Mouse (Mus musculus) hindbrain, embryonic 10.5 days (tissue): ENCODE data around the gene Spock1. TPM values are rescaled to one million over a fixed set of nuclear protein-coding genes. Genes with fewer than 3 reads are reported as not detected.

ENCODE experiments used
- DNase-seq: peaks from one replicate; pipeline ENCODE4 v3.0.0-alpha.2; 2017; ENCODE audit warnings: low spot score
- H3K27ac ChIP-seq: fragments of 300-500 bp; sonication (generic); 2 replicates; pipeline ENCODE4 v1.5.1; 2016; ENCODE audit warnings: mild to moderate bottlenecking, moderate library complexity
- H3K27me3 ChIP-seq: fragments of 300-500 bp; sonication (generic); 2 replicates; pipeline ENCODE4 v1.6.1; 2016; ENCODE audit warnings: mild to moderate bottlenecking; ENCODE audit not compliant: poor library complexity, insufficient read depth, severe bottlenecking
- H3K36me3 ChIP-seq: fragments of 300-500 bp; sonication (generic); 2 replicates; pipeline ENCODE4 v1.6.1; 2016; ENCODE audit warnings: mild to moderate bottlenecking, moderate library complexity
- H3K4me1 ChIP-seq: fragments of 300-500 bp; sonication (generic); replicated peaks from 2 replicates; pipeline ENCODE4 v1.6.1; 2016; ENCODE audit warnings: mild to moderate bottlenecking
- H3K4me3 ChIP-seq: fragments of 300-500 bp; sonication (generic); 2 replicates; pipeline ENCODE4 v1.5.1; 2016; ENCODE audit warnings: mild to moderate bottlenecking, moderate library complexity
- H3K9me3 ChIP-seq: fragments of 300-500 bp; sonication (generic); 2 replicates; pipeline ENCODE4 v1.6.1; 2016; ENCODE audit warnings: mild to moderate bottlenecking, moderate library complexity
- WGBS: fragments of 180-500 bp; shearing (Covaris S2); methylation state at CpG from one replicate; pipeline ENCODE4 v1.1.7; 2016; 5-methylcytosine and 5-hydroxymethylcytosine counted together
- polyA plus RNA-seq: library from polyadenylated mRNA; unstranded; fragments of >200 nt; fragmentation: Nextera tagmentation; extraction: Ambion mirVana; gene quantifications from 2 replicates; pipeline ENCODE4 v1.2.1, GENCODE M21; 2016

Spock1 gene
- polyA plus RNA-seq, 1 experiment from 2014 or later: 10.3 TPM

DNA sequence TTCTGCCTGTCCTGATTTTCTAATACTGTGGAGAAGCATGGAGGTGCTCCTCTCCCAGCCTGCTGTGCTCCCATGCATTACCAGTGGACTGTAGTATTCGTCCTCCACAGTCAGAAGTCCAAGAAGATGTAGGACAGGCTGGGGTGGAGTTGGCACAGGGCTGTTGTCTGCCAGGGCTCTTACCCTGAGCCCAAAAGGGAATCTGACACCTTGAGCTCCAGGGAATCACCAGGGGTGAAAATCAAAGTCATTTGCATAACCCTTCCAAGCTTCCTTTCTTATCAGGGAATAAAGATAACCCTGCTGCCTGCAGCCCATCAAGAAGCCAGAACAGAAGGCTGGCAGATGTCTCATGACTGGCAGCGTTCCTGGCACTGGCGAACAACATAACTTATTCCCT, 383.6 kb downstream of the Spock1 start:
- Histone ChIP-seq H3K27me3 (no peaks in the 10 kb centered on the region), H3K36me3 (no peaks in the 10 kb centered on the region), H3K4me3 (no peak overlapping the region), H3K9me3 (no peaks in the 10 kb centered on the region; the same call in 1 of the 2 replicates), H3K27ac (no peak overlapping the region), H3K4me1 (0 out of 2 replicates have a peak, but pooled peaks cover 4% of the 10 kb centered on the region)
- no peak for DNase-seq
- WGBS: 74% methylated on average over 3 of the region's 3 CpGs

DNA sequence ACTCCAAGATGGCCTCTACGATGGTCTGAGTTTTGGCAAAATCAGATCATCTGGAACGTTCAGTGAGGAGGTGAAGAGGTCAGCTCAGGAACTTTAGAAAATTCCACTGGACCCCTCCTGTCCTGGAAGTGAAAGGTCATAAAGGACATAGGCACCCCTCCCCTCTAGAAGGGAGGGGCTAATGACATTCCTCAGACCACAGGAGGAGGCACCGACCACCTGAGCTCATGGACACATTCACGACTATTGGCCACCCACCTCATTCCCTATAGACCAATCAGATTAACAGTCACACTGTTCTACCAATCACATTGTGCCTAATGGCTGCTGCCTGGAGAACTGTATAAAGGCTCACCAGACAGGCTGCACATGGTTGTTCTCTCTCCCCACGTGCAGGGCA, 384.8 kb downstream of the Spock1 start:
- 0 out of 2 replicates have a peak, but pooled peaks cover 4% of the 10 kb centered on the region for H3K4me1 ChIP-seq
- DNase-seq: no peak
- H3K27me3 ChIP-seq: no peaks in the 10 kb centered on the region
- no peak overlapping the region for H3K4me3 ChIP-seq
- H3K9me3 ChIP-seq: no peaks in the 10 kb centered on the region; the same call in 1 of the 2 replicates
- WGBS: 89% methylated on average over 5 of the region's 5 CpGs
- no peaks in the 10 kb centered on the region for H3K36me3 ChIP-seq
- H3K27ac ChIP-seq: no peak overlapping the region

DNA sequence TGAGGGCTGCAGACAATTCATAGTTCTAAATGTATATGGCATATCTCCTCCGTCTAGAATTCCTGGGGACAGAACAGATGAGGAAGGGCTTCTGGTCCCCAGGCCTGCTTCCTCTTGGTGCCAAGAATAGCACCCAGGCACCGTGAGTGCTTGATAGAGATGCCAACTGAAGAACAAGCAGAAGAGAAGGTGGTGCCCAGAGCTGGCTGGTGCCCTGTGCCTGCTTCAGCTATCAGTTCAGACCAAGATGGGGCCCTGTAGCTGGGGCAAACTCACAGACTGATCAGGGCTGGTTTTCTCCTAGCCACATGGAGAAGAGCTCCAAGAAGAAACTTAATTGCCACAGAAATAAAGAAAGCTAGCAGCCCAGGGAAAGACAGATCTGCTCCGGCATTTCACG, 385.8 kb downstream of the Spock1 start:
- no peaks in the 10 kb centered on the region for H3K27me3 ChIP-seq
- no peak overlapping the region for H3K27ac ChIP-seq
- 0 out of 2 replicates have a peak, but pooled peaks cover 4% of the 10 kb centered on the region for H3K4me1 ChIP-seq
- no peaks in the 10 kb centered on the region; the same call in 1 of the 2 replicates for H3K9me3 ChIP-seq
- H3K4me3 ChIP-seq: no peak overlapping the region
- no peaks in the 10 kb centered on the region for H3K36me3 ChIP-seq
- 84% methylated on average over 4 of the region's 4 CpGs for WGBS
- no peak for DNase-seq

DNA sequence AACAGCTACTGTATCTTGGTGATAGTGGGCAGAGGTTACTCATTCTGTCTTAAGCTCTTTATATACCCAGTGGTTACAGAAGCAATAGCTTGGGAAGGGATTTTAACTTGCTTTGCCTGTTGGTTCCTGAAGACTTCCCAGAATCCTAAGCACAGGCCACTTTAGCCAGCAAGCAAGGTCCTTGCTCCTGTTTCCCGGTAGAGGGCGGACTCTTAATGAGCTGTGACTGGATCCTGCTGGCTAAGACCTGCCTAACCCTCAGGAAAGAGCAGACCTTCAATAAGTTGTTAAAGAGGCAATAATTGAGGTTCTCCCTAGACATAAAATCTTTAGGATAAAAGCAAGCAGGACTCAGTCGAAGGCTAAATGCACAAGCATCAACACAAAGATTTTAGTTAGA, 387.0 kb downstream of the Spock1 start:
- 15% methylated on average over 3 of the region's 3 CpGs for WGBS

DNA sequence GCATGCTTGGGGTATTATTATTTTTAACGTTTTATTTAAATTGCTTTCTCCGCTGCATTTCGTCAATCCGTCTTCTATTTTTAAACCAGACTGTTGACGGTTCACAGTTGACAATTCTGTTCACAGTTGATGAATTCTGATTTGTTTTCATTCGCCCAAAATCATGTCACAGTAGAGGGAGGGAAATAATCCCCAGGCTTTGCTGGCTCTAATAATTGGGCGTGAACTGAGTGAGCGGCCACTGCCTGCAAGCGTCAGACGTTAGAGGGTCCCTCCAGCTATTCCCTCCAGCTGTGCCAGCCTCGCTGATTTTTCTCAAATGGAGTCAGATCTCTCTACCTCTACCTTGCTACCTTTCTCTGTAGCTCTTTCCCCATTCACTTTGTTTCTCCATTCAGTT, 388.3 kb downstream of the Spock1 start:
- DNase-seq: no peak
- no peaks in the 10 kb centered on the region for H3K27me3 ChIP-seq
- 69% methylated on average over 11 of the region's 11 CpGs for WGBS
- no peak overlapping the region for H3K27ac ChIP-seq
- 0 out of 2 replicates have a peak, but pooled peaks cover 4% of the 10 kb centered on the region for H3K4me1 ChIP-seq
- H3K9me3 ChIP-seq: no peaks in the 10 kb centered on the region; the same call in 1 of the 2 replicates
- H3K4me3 ChIP-seq: no peak overlapping the region
- no peaks in the 10 kb centered on the region for H3K36me3 ChIP-seq

More for the DNA sequence above, 387.0 kb downstream of the Spock1 start:
- no peaks in the 10 kb centered on the region for H3K27me3 ChIP-seq
- H3K9me3 ChIP-seq: no peaks in the 10 kb centered on the region; the same call in 1 of the 2 replicates
- DNase-seq: peak; percentile 33
- no peak overlapping the region for H3K27ac ChIP-seq
- H3K36me3 ChIP-seq: no peaks in the 10 kb centered on the region
- 0 out of 2 replicates have a peak, but pooled peaks cover 4% of the 10 kb centered on the region for H3K4me1 ChIP-seq
- no peak overlapping the region for H3K4me3 ChIP-seq

DNA sequence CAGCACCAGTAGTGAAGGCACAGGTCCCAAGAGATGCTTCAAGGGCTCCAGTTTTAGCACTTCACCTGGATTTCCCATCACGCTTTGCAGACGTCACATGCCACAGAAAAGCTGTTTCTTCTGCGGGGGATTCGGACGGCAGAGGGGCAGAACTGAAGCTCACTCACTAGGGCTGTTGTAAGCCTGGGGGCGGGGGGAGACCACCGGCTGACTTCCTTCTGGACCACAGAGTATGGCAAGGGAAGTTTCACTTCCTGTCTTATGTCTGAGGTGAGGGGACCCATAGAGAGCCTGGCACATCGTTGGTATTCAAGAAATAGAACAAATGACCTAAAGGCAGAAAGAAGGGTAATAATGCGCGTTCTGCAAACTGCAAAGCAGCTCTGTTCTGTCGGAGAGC, 392.4 kb downstream of the Spock1 start:
- Histone ChIP-seq H3K9me3 (no peaks in the 10 kb centered on the region), H3K4me3 (no peak overlapping the region), H3K36me3 (no peaks in the 10 kb centered on the region), H3K27me3 (no peaks in the 10 kb centered on the region), H3K27ac (no peak overlapping the region), H3K4me1 (0 out of 2 replicates have a peak, but pooled peaks cover 6% of the 10 kb centered on the region)
- DNase-seq: no peak
- WGBS: 80% methylated on average over 11 of the region's 11 CpGs

DNA sequence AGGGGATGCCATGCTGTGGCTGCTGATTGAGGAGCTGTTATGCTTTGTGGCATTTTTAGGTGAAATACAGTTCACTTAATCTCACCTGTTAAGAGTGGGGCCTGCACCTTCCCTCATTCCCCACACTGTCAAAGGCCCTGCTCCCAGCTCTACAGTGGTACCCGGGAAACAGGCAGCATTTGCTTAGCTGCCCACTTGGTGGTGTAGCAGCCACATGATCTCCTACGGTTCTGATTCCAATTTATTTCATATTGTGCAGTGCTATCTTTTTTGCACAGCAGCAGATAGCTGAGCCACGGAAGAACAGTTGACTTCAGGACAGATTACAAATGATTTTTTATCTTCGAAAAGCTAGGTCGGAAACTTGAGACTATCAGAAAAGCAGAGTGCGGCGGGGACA, 406.6 kb downstream of the Spock1 start:
- Histone ChIP-seq H3K4me3 (no peak overlapping the region), H3K9me3 (no peaks in the 10 kb centered on the region), H3K27me3 (no peaks in the 10 kb centered on the region), H3K4me1 (no peaks in the 10 kb centered on the region), H3K27ac (no peak overlapping the region), H3K36me3 (no peaks in the 10 kb centered on the region)
- DNase-seq: no peak
- 90% methylated on average over 7 of the region's 7 CpGs for WGBS

DNA sequence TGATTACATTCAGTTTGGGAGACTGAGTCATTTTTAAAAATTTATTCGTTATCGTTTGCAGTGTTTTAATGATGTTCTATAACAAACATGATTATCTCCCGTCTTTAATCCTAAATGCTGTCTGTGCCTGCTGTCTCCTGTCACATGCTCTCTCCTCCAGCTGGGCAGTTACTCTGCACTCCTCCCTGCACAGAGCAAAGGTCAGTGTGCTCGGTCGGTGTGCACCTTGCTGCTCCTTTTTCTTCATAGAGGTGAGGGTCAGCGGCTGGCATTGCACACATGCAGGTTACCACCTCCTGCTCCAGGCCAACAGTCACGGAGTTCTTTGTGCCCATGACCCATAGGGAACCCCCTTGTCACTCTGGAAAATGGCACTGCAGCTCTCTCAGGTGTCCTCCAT, 411.4 kb downstream of the Spock1 start:
- no peak for DNase-seq
- Histone ChIP-seq H3K9me3 (no peaks in the 10 kb centered on the region), H3K4me1 (no peaks in the 10 kb centered on the region), H3K27me3 (no peaks in the 10 kb centered on the region), H3K27ac (no peak overlapping the region), H3K4me3 (no peak overlapping the region), H3K36me3 (no peaks in the 10 kb centered on the region)
- WGBS: 84% methylated on average over 7 of the region's 7 CpGs

DNA sequence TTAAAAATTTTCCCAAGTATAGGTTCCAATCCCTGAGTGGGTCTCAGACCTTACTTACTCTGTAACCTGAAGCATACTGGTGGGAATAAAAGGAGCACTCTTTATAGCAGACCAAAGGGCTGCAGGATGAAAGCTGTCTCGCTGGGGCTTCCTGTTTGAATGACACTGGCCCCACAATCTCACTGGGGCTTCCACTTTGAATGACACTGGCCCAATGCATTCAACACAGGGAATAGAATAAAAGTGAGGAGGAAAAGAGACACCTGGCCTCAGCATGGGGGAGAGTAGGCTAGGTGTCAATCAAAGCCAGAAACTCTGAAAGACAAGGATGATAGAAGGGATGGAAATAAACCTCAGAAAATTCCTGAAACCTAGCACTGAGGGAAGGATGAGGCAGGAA, 413.3 kb downstream of the Spock1 start:
- no peaks in the 10 kb centered on the region for H3K9me3 ChIP-seq
- WGBS: 32% methylated on average over 1 of the region's 1 CpGs
- no peak for DNase-seq

DNA sequence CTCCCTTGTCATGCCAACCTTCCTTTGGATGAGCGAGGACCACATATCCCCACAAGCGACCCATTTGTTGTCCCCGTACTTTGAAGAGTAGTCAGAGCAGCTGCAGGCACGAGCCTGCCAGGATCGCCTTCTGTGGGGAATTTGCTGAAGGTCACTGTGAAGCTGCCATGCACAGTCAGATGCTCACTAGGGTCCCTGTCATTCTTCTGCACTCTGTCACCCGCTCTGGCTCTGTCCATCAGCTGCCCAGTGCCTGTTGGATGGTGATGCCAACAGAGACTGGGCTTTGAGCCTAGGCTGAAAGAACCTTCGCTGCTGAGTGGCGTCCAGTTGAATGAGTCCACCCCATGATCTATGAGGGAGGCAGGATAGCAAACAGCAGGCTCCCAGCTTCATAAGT, 419.2 kb downstream of the Spock1 start:
- no peaks in the 10 kb centered on the region for H3K27me3 ChIP-seq
- H3K4me3 ChIP-seq: no peak overlapping the region
- no peaks in the 10 kb centered on the region for H3K36me3 ChIP-seq
- H3K27ac ChIP-seq: no peak overlapping the region
- DNase-seq: no peak
- no peaks in the 10 kb centered on the region for H3K9me3 ChIP-seq
- no peaks in the 10 kb centered on the region for H3K4me1 ChIP-seq
- WGBS: 88% methylated on average over 8 of the region's 8 CpGs

More for the DNA sequence above, 413.3 kb downstream of the Spock1 start:
- no peak overlapping the region for H3K4me3 ChIP-seq
- no peaks in the 10 kb centered on the region for H3K4me1 ChIP-seq
- H3K27me3 ChIP-seq: no peaks in the 10 kb centered on the region
- H3K36me3 ChIP-seq: no peaks in the 10 kb centered on the region
- no peak overlapping the region for H3K27ac ChIP-seq

DNA sequence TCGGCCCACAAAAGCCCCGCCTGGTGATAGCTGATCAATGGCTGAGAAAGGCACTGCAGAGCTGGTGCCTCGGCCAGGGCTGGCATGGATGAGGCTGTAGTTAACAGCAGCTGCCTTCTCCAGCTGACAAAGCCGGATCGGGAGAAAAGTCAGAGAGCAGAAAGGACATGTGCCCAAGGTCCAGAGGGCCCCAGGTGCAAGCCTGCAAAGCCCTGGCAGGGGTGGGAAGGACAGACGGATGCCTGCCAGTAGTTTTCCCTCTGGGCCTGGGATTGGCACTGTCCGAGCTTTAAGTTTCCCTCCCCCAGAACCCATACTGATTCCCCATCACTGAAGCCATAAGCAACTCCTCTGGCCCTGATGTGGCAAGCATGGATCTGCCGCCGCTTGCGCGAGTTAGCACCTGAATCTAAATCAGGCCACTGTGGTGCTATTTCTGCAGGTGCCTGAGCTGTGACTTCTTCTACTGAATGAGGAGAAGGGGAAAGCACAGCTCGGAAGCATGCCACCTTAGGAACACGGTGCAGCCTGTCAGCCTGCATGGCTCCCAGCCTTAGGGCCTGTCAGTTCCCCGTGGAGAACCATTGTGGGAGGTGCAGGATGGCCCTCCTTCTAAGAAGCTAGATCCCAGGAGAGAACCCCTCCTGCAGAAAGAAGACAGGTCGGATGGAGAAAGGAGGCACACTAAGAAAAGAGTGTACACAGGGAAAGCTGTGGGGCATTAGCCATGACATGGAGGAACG, 423.5 kb downstream of the Spock1 start:
- H3K4me3 ChIP-seq: no peak overlapping the region
- DNase-seq: no peak
- 84% methylated on average over 16 of the region's 16 CpGs for WGBS
- H3K27ac ChIP-seq: no peak overlapping the region
- H3K36me3 ChIP-seq: no peaks in the 10 kb centered on the region
- no peaks in the 10 kb centered on the region for H3K27me3 ChIP-seq
- no peaks in the 10 kb centered on the region for H3K4me1 ChIP-seq
- no peaks in the 10 kb centered on the region for H3K9me3 ChIP-seq

DNA sequence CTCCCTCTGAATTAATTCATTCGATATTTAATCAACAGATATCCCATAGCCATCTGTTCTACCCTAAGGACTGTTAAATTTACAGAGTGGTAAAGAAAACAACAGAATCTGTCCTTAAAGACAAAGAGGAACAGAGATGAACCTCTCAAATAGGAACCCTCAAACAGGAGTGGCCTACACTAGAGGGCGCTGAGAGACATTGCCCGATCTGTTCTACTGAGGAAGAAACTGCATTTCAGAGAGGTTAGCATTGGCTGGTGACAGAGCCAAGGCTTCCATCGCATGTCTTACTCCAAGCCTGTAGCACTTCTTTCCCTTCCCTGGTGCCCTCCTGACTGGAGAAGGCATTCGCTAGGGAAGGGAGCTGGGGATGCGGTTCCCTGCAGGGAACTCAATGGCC, 431.4 kb downstream of the Spock1 start:
- Histone ChIP-seq H3K27me3 (no peaks in the 10 kb centered on the region), H3K27ac (no peak overlapping the region), H3K36me3 (no peaks in the 10 kb centered on the region), H3K4me1 (peaks cover 9% of the 10 kb centered on the region), H3K9me3 (no peaks in the 10 kb centered on the region), H3K4me3 (no peak overlapping the region)
- peak; percentile 35 for DNase-seq
- WGBS: 23% methylated on average over 6 of the region's 6 CpGs

DNA sequence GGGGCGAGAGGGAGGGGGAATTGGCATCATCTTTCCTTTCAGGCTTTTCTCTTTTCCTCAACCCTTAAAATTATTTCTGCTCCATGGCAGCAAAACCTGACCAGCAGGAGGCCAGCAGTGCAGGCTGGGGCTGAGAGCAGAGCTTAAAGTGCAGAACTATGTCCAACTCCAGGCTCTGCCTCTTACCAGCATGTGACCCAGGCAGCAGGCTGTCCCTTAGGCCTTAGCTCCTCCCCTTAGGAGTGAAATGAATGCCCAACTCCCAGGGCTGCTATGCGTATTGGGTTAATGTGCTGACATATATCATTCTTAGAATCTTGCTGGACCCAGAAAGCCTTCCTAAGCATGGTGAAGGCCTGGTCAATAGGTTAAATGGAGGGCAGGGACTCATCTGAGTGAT, 434.1 kb downstream of the Spock1 start:
- no peak overlapping the region for H3K4me3 ChIP-seq
- no peaks in the 10 kb centered on the region for H3K27me3 ChIP-seq
- 63% methylated on average over 2 of the region's 2 CpGs for WGBS
- H3K4me1 ChIP-seq: peaks cover 12% of the 10 kb centered on the region
- H3K9me3 ChIP-seq: no peaks in the 10 kb centered on the region
- no peak overlapping the region for H3K27ac ChIP-seq
- no peak for DNase-seq
- H3K36me3 ChIP-seq: no peaks in the 10 kb centered on the region
